8 mouse cellular contexts compared by ENCODE assay signal in genomic region chr3:89214681-89215411, GRCm38 (mm10). TPM values are rescaled to one million over a fixed set of nuclear protein-coding genes. Genes with fewer than 3 reads are reported as not detected.
DNase-seq lines count a peak whose midpoint lies in the region; ATAC-seq lines count a peak whose summit lies in the region.
"Had no signal": no experiment of that assay in that cellular context is flagged by ENCODE, and none has a peak within 500 bp of the region (broad histone marks: within the 10 kb centered on the region; RNA-seq: fewer than 3 reads in every experiment).

Gene Thbs3 (plus strand): TSS chr3:89215180.

- H3K4me1 ChIP-seq in neural tube, embryonic 11.5 days (ENCODE audit: control insufficient read depth, insufficient read depth, low read length): peaks cover 18% of the 10 kb centered on the region

- under 1% methylated on average over 18 of the region's 19 CpGs for whole genome bisulfite sequencing in neural tube, embryonic 11.5 days

- peak; percentile 37 for DNase-seq in right cerebral cortex, postnatal 14 days
- no peak for DNase-seq in right cerebral cortex, adult 2 months (ENCODE audit: low spot score in 2 of 2)
- peak; percentile 68 for DNase-seq in embryo, embryonic 9.5 days (ENCODE audit: extremely low spot score)
- peak; percentile 46 to 59 for DNase-seq in heart, postnatal 10 days
- DNase-seq in left cerebral cortex, postnatal 4 days: no peak
- peak; percentile 52 for DNase-seq in neural tube, embryonic 11.5 days (ENCODE audit: low spot score)
- no peak for DNase-seq in frontal cortex, postnatal 36 days (ENCODE audit: low spot score in 2 of 2)

- H3K27me3 ChIP-seq in neural tube, embryonic 11.5 days (ENCODE audit: control insufficient read depth, insufficient read depth, low read length): no peaks in the 10 kb centered on the region

- no peaks in the 10 kb centered on the region for H3K9me3 ChIP-seq in neural tube, embryonic 11.5 days (ENCODE audit: control insufficient read depth, low read length)

- no peak for ATAC-seq in neural tube, embryonic 11.5 days (ENCODE audit: insufficient read depth, low FRiP score, low TSS enrichment)

- no peaks in the 10 kb centered on the region; the same call in 1 of the 2 replicates for H3K36me3 ChIP-seq in neural tube, embryonic 11.5 days (ENCODE audit: control insufficient read depth, insufficient read depth, low read length)

- H3K4me3 ChIP-seq in neural tube, embryonic 11.5 days (ENCODE audit: low read depth, low read length): peak within 1 kb of the TSS; percentile 73

- H3K9ac ChIP-seq in neural tube, embryonic 11.5 days (ENCODE audit: low read length): peak within 1 kb of the TSS; percentile 66

- intact Hi-C loops in heart, postnatal 10 days (cut with DNase I): no loop called here
- intact Hi-C loops in left cerebral cortex, postnatal 4 days (cut with DNase I): loop anchor here (5.0 kb wide), 1 partner anchor 123 kb away; the partner anchor contains the start of gene Rusc1

- peak within 1 kb of the TSS; percentile 90 for H3K27ac ChIP-seq in neural tube, embryonic 11.5 days (ENCODE audit: low read depth, low read length)

- H3K4me2 ChIP-seq in neural tube, embryonic 11.5 days (ENCODE audit: low read depth): peak within 1 kb of the TSS; percentile 55

RNA-seq across cellular contexts. Expression of gene Thbs3, which starts in this region (rescaled TPM):
- total RNA-seq in heart, postnatal 10 days (2021): 10 to 100 TPM; 20.4 to 21.8 TPM
- 100 to 1,000 TPM in 1 of 2 experiments, 10 to 100 TPM in 1; 99.0 to 109 TPM for total RNA-seq in left cerebral cortex, postnatal 4 days (2021)
- 26.3 and 26.6 TPM in 2 replicates for polyA plus RNA-seq in neural tube, embryonic 11.5 days (2014; fragmentation: Nextera tagmentation; extraction: Ambion mirVana)
- total RNA-seq: hematopoietic stem cell, adult 5-6 weeks had no signal

Comparison
In these comparisons a context has a peak if more than half of its experiments do, and no peak if none do; other contexts are left out.
1. RNA of gene Thbs3 (total RNA-seq): 99.0 to 109 TPM in left cerebral cortex, postnatal 4 days; 20.4 to 21.8 TPM in heart, postnatal 10 days; every median in the first group is over 4 times any median in the second.
2. DNase-seq: peak in right cerebral cortex, postnatal 14 days (single experiment), embryo, embryonic 9.5 days (single experiment), heart, postnatal 10 days (2 of 2) and neural tube, embryonic 11.5 days (single experiment); none in right cerebral cortex, adult 2 months (0 of 2), left cerebral cortex, postnatal 4 days (single experiment) and frontal cortex, postnatal 36 days (0 of 2).